Comparison of ENCODE assay signal across 8 mouse cellular contexts in genomic region chr10:96744167-96744777, GRCm38 (mm10).
DNase-seq lines count a peak whose midpoint lies in the region; TF ChIP-seq lines count a peak whose summit lies in the region.

No protein-coding gene starts in this region.

- H3K4me3 ChIP-seq in thymus, adult 2 months (ENCODE audit: control insufficient read depth, insufficient read depth, low read length) = no peak overlapping the region

- no peaks in the 10 kb centered on the region for H3K36me3 ChIP-seq in thymus, adult 2 months (ENCODE audit: control insufficient read depth, insufficient read depth, low read length)

- no peaks in the 10 kb centered on the region for H3K4me1 ChIP-seq in thymus, adult 2 months (replicated peaks; ENCODE audit: control insufficient read depth, insufficient read depth, low read length)

- no peak for TF ChIP-seq CTCF in thymus, adult 2 months (IDR thresholded peaks at IDR 0.05; ENCODE audit: borderline replicate concordance, control insufficient read depth, extremely low read depth, insufficient read depth, low read length, poor library complexity)

- no peak overlapping the region for H3K27ac ChIP-seq in thymus, adult 2 months (ENCODE audit: control insufficient read depth, insufficient read depth, low read length)

- no peaks in the 10 kb centered on the region for H3K27me3 ChIP-seq in thymus, adult 2 months (ENCODE audit: control insufficient read depth, insufficient read depth, low read length)

- intact Hi-C loops in gastrocnemius, postnatal 14 days (cut with DNase I; ENCODE audit: low total_unique reads) = no loop called here

- DNase-seq in adrenal gland, adult 2 months = peak; percentile 40
- DNase-seq in adrenal gland, adult 8-10 months = no peak
- peak; percentile 59 for DNase-seq in adrenal gland, postnatal 10 days
- DNase-seq in gastrocnemius, postnatal 14 days = peak; percentile 54
- peak; percentile 17 to 23 for DNase-seq in kidney, adult 8-10 months
- DNase-seq in lung, postnatal 10 days = peak; percentile 74
- no peak for DNase-seq in thymus, postnatal 4 days
- no peak for DNase-seq in thymus, adult 2 months

- TF ChIP-seq POLR2A in thymus, adult 2 months (IDR thresholded peaks at IDR 0.05; ENCODE audit: control insufficient read depth, extremely low read depth, insufficient read depth, low read length, poor library complexity) = no peak

- 81% methylated on average over 11 of the region's 11 CpGs for WGBS in thymus, adult 2 months

Comparison
In these comparisons a context has a peak if more than half of its experiments do, and no peak if none do; other contexts are left out.
1. DNase-seq: peak in adrenal gland, adult 2 months (single experiment), adrenal gland, postnatal 10 days (single experiment), gastrocnemius, postnatal 14 days (single experiment), kidney, adult 8-10 months (2 of 2) and lung, postnatal 10 days (single experiment); none in adrenal gland, adult 8-10 months (single experiment), thymus, postnatal 4 days (single experiment) and thymus, adult 2 months (single experiment).